Mouse (Mus musculus) cerebellum, postnatal 10 days (tissue): ENCODE data around the gene Me3.
"Not testable (repeated sequence)": the region's sequence is repeated elsewhere in the genome, so short reads cannot be mapped to it uniquely, and the experiment has no call there.

Experiments used
- DNase-seq, 2 experiments: peaks; one replicate each; pipeline ENCODE4 v3.0.0; 2021; ENCODE audit warnings: mixed read lengths in 2 of 2

Me3 gene

DNA sequence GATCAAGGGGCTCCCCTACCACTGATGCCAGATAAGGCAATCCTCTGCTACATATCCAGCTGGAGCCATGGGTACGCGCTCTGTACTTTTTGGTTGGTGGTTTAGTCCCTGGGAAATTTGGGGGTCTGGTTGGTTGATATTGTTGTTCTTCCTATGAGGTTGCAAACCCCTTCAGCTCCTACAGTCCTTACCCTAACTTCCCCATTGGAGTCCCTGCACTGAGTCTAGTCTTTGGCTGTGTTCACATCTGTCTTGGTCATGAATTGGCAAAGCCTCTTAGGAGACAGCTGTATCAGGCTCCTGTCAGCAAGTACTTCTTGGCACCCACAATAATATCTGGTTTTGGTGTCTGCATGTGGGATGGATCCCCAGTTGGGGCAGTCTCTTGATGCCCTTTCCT lies 98.9 kb downstream of the Me3 start:
- not testable (repeated sequence) for DNase-seq

DNA sequence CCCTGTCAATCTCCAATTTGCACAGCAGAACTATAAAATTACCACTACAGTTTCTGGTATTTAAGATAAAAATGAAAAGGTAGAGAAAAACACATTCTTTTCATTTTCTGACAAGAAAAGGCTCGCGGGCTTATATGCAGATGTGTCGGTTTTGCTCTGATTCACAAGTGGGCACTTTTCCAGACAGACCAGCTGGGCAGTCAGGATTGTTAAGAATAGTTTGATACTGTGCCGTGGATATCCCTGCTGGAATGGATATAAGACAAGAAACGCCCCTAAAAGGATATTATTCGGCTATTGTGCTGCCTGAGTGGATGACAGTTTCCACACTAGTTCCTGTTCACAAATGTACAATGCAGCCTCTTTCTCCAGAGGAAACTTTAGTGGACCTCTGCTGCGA lies 116.2 kb downstream of the Me3 start:
- peak; percentile 54 to 59 for DNase-seq

DNA sequence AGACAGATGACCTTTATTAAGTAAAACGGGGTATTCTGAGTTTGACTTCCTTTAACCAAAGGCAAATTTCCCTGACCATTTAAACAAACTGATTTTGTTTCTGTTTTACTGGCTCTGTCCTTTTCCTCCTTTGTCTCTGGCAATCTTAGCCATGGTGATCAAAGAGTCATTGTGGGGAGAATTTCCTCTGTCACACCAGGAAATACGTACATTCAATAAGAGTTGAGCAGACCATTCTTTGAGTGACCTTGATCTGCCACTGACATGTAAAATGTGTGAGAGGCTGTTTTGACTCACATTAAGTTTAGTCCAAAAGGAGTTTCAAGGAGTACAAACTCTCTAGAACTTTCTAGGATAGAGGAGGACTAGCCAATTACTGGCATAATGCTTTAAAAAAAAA lies 117.0 kb downstream of the Me3 start:
- DNase-seq = no peak

DNA sequence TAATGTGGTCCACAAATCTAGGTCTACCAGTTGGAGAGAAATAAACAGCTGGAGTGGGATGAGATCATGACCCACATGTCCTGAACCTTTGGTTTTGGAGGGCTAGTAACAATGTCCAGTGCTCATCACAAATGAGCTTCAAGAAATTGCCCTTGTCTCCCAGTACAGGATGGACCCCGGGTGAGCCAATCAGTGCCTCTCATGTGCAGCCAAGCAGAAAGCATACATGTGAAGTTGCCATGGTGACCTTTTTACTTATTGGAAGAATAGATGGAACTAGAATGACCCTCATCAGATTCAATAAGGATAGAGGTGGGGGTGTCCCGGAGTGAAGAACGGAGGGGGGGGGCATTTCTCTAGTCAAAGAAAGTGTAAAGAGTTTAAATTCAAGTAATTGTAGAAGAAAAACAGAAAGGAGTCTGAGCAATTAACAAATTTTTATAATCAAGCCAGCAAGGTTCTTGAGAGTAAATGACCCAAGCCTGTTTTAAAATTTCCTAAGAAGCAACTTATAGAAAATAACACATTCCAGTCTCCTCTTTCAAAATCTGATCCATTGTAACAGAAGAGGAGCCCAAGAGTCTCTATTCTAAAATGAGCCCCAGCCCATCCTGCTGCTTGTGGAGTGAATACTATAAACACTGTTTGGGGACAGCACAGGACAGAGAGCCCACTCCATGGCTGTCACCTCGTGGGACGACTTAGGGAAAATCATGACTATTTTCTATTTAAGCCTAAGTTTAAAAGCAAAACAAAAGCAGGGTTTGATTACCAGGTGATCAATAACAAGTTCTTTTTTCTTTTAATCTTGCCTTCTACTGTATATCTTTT lies 134.7 kb downstream of the Me3 start:
- DNase-seq = peak in 1 of 2 experiments; percentile 25

DNA sequence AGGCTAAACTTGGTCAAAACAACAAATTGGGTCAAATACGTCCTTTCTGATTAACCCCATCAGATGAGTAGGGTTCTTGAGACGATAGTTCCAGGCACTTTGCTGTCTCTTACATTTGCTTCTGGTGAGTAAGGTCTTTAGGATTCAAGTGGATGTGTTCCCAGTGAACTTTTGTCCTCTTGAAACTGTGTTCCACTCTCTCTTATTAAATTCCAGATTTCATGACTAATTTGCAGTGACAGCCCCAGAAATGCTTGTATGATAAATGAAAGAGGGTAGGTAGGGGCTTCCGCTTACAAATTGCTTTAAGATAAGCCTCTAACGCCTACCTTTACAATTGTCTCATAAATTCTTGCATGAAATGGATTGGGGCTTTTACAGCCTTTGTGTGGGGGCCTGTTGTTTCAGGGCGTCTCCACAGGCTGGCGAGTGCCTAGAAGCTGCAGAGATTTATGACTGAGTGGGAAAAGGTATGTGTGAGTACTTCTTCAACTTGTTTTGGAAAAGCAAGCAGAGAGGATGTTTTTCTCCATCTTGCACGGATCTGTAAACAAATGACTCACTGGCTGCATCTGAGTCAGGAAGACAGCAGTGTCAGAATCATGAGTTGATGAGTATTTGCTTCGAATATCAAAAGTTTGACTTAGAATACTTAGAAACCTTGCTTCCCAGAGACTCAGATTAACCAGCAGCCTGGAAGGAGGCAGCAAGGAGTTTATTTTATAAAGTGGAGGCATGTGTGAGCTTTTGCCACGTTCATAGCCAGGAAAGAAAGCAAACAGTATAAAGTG lies 137.1 kb downstream of the Me3 start:
- DNase-seq = no peak

DNA sequence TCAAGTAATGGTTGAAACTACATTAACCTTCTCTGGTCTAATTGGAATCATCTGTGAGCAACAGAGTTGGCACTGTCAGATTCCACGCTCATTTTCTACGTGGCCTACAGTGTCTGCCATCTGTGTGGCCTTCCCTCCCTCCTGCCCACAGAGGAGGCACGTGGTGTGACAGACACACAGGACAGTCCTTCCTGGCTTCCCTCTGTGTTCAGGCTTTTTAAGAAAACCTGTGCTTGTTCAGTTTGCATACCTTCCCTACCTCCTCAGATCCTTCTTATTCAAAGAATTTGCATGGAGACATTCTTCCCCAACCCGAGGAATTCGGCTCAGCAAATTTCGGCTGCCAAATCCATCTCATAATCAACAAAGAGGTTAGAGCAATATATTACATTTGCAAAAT lies 137.8 kb downstream of the Me3 start:
- peak; percentile 64 to 70 for DNase-seq

DNA sequence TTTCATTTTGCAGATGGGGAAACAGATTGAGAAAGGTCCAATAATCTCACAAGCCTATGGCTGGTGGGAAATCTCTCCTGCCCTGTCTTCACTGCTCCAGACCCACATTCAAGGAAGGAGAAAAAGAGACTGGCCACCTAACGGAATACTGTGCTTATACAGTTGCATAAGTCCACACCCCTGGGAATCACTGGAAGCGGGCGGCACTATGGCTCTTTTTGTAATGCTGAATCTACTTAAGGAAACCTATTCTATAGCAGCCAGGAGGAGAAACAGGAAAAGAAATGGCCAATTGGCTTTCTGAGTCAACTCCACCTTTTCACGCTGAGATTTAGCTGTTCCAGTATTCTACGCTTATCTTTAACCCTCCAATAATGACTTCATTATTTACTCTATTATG lies 140.7 kb downstream of the Me3 start:
- DNase-seq = no peak

DNA sequence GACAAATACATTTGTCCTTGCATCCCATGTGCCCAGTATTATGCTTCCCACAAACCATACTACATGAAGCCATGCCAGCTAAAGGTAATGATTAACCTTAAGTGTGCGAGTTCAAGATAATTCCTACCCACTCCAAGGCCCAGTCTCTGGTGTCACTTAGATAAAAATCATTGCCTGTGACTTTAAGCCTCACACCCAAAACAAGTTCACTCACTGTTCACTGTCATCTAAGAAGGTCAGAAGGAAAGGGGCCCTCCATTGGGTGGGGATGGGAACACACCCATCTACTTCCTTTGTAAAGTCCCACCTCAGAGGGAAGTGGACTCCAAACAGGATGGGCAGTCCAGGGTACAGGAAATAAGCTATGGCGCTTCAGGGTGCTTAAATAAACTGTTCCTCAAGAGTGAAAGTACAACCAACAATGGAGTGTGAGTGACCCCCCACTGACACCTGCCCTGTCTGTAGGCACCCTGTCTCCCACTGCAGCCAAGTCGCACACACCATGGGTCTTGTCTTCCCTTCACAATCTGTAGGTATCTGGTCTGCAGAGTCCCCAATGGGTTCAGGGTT lies 141.2 kb downstream of the Me3 start:
- DNase-seq = no peak

DNA sequence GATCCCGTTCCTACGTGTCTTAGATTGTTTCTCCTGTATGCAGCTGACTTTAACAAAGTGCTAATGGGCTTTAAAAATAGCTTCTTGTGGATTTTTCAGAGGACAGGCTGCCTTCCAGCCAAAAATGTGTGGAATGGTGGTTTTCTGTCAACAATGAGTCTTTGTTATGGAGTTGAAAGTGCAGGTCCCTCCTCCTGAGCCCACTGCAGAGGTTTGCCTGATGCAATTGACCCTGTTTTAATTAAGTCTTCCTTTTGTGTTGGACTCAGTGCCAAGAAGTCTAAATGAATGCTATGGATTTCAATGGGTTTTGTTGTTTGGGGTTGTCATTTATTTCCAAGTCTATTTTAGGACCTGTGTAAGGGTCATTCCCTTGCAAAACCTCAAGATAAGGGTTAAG lies 141.7 kb downstream of the Me3 start:
- DNase-seq = no peak

DNA sequence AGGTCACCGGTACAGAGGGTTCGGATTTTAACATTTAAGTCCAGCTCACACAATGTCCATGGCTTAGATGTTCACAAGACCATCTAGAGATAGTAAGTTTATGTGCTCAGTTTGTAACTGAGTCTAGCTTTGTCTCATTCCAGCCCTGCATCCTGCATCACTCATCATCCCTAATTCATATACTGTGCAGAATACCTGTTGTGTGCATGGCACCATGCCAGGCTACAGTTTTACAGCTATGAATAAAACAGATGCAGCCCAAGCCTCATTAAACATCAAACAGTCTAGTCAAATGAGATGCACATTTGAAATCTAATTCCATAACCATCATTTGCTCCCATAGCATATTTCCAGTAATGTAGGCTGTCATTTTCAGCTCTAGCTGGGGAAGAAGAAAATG lies 143.7 kb downstream of the Me3 start:
- DNase-seq = no peak

DNA sequence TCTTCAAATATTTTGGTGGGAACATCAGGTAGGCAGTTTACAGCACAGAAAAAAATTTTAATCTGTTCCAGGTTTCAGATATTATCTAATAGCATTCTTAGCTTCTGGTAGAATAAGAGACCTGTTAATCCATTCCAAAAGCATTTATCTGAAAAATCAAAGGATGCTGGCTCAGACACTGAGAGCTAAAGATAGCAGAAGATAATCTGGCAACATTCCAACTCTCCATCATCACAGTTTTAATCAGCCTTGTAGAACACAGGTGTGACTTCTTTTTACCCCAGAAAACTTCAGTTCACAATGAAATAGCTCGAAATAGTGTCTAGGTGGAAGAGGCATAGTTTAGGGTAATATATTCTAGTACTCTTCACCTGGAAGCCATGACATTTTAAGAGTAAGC lies 149.2 kb downstream of the Me3 start:
- peak in 1 of 2 experiments; percentile 52 for DNase-seq

DNA sequence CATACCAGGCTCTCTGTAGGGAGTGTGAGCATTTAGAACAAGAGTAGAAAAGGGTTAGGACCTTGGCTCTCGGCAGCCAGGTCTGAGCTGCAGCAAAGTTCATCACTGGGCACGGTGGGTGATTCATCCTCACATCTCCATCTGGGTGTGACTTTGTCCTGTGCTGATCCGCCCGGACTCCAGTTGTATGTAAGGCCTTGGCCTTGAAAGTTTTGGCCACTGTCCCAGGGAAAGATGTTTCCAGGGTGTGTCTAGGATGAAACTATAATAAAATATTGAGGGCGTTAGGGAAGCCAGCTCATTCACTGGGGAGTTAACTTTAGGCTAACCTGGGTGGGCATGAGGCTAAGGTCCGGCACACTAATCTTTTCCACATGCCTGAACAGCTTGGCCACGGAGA lies 155.5 kb downstream of the Me3 start:
- DNase-seq = no peak

DNA sequence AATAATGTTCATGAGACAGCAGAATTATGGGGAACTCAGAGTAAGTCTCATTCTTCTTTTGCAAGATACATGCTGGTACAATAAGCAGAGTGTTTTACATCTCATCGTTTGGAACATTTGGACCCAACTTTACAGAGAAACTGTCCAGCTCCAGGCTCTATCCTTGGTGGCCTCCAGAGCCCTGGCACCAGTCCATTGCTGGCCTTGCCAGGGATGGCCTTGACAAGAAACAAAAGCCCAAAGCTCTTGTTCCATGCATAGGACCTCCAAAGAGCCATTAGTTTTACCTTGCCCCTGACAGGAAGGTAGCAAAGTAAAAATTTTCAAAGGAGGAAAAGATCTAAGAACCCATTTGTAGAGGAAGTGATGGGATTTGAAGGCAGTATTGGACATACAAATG lies 160.4 kb downstream of the Me3 start:
- peak; percentile 45 to 49 for DNase-seq

DNA sequence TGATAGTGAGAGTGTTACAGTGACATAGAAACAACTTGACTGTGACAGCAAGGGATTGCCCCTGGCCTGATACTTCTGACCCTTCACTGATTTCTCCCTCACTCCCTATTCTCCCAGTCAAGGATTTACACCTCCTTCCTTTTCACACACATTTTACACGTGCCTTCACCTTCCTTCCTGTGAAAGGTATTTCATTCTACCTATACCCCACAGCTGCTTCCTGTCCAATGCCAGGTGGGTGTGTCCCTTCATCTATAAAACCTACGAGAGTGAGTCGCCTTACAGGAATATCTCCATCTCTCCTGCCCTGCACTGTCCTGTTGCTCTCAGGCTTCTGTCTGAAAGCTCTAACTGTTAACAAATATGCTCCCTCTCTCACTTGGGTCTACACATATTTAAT lies 163.2 kb downstream of the Me3 start:
- no peak for DNase-seq

DNA sequence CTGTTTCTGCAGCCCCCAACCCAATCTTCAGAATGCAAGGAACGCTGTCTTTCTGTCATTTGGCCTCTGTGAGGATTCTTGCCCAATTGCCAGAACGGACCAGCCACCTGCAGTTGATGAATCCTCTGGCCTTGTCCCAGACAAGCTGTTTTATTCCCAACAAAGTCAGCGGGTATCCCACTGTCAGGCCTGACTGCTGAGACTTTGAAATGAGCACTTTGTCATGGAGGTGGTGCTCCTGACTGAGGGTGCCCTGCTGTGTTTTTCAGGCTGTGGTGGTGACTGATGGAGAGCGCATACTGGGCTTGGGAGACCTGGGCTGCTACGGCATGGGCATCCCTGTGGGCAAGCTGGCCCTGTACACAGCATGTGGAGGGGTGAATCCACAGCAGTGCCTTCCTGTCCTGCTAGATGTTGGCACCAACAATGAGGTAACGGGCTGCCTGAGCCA lies 164.2 kb downstream of the Me3 start:
- DNase-seq = peak; percentile 89 to 90

DNA sequence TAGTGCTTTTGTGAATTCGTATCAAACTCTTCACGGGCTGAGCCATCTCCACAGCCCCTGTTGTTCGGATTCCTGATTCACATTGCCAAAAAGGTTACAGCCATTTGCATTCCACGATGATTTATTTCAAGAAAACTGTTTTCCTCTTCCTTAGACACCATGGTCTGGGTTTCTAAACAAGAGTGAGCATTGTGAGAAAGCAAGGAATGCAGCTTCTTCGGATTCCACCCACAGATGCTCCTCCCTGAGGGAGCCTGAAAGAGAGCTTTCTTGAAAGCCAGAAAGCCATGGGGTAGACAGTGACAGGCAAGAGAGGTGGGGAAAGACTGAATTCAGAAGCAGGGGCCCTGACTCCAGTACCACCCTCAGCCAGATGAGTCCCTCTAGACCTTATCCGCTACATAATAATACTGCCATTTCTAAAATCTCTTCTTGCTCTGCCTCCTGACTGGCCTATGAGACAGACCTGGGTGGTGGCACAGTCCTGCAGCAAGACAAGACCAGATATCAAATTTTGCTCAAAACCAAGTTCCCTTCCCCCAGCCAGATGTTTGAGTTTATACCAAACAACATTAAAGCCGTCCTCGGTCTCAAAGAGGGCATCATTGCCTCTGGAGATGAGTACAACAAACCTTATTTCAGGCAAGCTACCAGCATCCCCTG lies 166.3 kb downstream of the Me3 start:
- DNase-seq = no peak

DNA sequence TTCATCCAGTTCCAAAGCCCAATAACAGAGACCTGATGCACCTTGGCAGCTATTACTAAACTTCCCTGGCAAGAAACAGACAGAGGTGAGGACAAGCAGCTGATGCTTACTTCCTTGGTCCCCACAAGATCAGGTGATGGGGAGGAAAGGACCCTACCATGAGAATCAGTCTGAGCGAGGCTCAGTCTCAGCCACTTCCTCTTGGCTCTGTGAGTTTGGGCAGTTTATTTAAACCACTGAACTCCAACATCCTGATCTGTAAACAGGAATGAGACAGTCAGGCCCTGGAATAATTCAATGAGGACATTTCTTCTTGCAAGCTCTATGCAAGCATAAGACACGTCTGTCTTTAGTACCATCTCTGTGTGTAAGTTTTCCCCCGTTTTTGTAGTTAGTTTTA lies 170.3 kb downstream of the Me3 start:
- no peak for DNase-seq

DNA sequence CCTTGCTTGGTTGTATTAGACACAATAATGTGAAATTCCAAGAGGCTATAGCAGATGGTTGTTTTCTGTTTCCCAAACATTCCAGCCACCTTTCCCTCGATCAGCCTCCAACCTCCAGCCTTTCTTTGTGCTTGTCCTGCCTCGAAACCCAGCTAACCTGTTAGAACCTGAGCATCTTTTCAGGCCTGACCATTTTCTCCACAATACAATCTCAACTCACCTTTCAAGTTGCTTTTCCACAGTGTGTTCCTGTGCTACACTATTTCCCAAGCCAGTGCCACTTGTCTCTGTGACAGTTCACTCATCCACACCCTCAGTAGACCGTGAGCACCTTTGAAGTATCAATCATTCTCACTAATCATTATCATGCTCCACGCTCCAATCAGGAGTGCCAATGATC lies 171.8 kb downstream of the Me3 start:
- no peak for DNase-seq

DNA sequence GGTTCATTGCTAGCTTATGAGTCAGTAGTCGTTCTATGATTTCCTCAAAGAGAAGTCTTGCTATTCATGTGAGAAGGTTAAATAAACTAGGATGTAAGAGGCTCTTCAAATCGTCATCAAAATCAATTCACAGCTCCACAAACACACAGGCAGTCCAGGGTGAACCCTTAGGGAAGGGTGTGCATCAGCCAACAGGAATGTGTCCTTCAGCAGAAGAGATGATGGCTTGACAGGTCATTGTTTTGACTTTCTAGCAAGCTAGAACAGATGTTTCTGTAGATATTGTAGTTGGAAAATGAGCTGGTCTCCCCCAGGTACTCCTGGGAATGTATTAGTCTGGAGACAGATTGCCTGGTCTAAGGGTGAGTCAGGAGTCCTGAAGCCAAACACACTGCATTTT lies 177.2 kb downstream of the Me3 start:
- no peak for DNase-seq

DNA sequence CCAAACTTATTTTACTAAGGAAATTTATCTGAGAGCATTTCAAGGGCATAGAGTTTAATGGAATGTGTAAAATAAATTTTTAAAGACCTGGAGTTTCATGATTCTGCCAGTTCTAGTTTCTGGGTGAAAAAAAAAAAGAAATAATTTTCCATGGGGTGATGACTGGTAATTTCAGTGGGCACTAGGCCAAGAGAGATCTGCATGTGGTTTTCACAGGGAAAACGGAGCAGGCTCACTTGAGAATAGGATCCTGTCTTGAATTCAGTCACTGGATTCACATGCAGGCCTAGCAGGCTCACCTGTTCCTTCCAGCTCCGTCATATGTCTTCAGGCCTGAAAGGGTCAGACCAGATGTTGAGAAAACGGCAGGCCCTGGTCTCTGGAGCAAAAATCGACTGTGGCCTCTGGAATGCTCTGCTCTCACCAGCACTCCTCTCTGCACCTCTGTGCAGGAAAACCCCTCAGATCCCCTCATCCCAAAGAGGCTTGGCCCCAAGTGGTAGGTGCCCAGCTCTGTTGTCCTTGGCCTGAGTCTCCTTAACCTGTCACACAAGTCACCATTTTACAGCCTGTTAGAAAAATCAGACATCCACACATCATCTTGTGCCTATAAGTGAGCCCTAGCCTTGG lies 196.4 kb downstream of the Me3 start:
- DNase-seq = peak in 1 of 2 experiments; percentile 30

DNA sequence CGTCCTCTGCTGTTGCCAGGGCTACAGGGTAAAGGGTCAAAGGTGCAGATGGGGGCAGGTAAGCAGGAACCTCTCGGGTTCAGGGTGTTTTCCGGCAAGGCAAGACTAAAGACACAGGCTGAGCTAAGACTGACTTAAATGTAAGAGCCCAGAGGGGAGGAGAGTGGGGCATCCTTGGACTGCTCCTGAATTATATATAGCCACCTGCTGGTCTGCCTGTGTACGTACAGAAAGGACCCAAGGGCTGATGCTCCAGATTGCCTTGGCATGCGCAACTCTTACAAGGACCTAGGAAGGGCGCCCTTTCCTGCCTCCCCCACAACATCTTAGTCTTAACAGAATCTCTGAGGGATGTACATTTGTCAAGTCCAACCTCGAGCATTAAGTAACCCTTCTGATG lies 197.0 kb downstream of the Me3 start:
- DNase-seq = peak; percentile 38 to 54

DNA sequence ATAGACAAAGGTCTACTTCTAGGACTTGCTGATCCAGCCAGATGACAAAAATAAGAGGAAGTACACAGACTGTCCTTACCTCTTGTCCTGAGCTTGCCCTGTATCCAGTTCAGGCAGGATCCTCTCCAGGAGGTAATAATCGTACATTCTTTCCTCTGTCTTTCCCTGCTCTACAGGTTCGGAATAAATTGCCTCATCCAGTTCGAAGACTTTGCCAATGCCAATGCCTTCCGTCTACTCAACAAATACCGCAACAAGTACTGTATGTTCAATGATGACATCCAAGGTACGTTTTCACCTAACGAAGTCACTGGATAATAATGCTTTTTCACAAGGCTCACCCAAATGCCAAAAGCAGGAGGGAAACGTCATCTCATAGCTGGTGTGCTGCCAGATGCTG lies 201.3 kb downstream of the Me3 start:
- DNase-seq = no peak

DNA sequence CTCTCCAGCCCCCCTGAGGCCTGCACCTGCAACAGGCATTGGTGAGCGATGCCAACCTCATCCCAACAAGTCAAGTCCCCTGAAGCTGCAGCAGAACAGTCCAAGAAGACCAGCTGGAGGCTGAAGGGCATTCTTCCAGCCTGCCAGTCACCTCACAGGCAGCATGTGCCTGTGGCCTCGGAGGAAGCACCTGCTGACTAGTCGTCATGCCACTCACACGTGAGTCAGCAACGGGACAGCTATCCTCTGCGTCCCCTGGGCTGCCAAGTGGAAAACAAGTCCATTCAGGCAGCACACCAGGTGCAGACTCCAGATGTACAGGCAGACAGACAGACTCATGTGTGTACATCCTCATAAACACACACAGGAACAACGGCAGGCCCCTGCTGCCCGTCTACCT lies 203.4 kb downstream of the Me3 start:
- DNase-seq = peak; percentile 74 to 79
